ENCODE assay signal across 8 mouse cellular contexts in the genomic region with DNA sequence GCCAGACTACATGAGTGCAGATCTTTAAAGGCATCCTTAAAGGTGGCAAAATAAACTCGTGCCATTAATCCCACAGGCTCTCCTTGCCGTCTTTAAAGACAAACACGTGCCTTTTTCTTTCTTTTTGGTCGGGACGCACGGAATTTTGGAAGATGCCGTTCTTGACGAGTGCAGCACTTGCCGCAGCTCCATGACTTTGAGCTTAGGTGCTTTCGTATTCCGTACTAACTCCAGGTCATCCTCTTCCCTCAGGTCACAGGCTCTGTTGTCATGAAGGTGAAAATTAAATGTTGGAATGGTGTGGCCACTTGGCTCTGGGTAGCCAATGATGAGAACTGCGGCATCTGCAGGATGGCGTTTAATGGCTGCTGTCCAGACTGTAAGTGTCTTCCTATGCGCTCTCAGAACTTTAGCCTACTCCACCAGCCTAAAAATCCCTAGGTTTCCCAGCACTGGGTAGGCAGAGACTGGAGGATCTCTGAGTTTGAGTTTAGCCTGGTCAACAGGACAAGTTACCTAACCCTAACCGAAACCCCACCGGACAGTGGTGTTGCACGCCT. TPM values are rescaled to one million over a fixed set of nuclear protein-coding genes. Genes with fewer than 3 reads are reported as not detected.
DNase-seq lines count a peak whose midpoint lies in the region; ATAC-seq lines count a peak whose summit lies in the region.

No protein-coding gene starts in this region.

- H3K27ac ChIP-seq in forebrain, embryonic 11.5 days (ENCODE audit: low read depth, low read length) = peak overlapping the region; percentile 71; the same call in 1 of the 2 replicates
- H3K27ac ChIP-seq in liver, embryonic 12.5 days = peak overlapping the region; percentile 96

- 53% methylated on average over 17 of the region's 17 CpGs for WGBS in forebrain, embryonic 11.5 days
- 42% methylated on average over 17 of the region's 17 CpGs for WGBS in liver, embryonic 12.5 days (ENCODE audit: insufficient replicate concordance)

- peak overlapping the region; percentile 100 for H3K4me3 ChIP-seq in forebrain, embryonic 11.5 days (ENCODE audit: low read depth, low read length)
- peak overlapping the region; percentile 95 for H3K4me3 ChIP-seq in liver, embryonic 12.5 days

- 0 out of 2 replicates have a peak, but pooled peaks have one; percentile 14 for ATAC-seq in forebrain, embryonic 11.5 days (replicated peaks; ENCODE audit: low FRiP score)
- ATAC-seq in liver, embryonic 12.5 days = no peak

- H3K36me3 ChIP-seq in forebrain, embryonic 11.5 days (ENCODE audit: control insufficient read depth, insufficient read depth, low read length) = peaks cover 22% of the 10 kb centered on the region; the same call in 1 of the 2 replicates
- peaks cover 73% of the 10 kb centered on the region for H3K36me3 ChIP-seq in liver, embryonic 12.5 days

- no peaks in the 10 kb centered on the region for H3K27me3 ChIP-seq in forebrain, embryonic 11.5 days (ENCODE audit: control insufficient read depth, insufficient read depth, low read length)
- no peaks in the 10 kb centered on the region for H3K27me3 ChIP-seq in liver, embryonic 12.5 days (replicated peaks)

- peak overlapping the region; percentile 99 for H3K4me2 ChIP-seq in forebrain, embryonic 11.5 days (ENCODE audit: low read depth, low read length, severe bottlenecking)
- H3K4me2 ChIP-seq in liver, embryonic 12.5 days = peak overlapping the region; percentile 93

- DNase-seq in embryo, embryonic 9.5 days (ENCODE audit: extremely low spot score) = peak; percentile 12
- DNase-seq in embryo, embryonic 10 days (ENCODE audit: low spot score) = no peak
- peak; percentile 18 for DNase-seq in 3T3-L1 (ENCODE audit: low read depth, low spot score)
- no peak for DNase-seq in forebrain, embryonic 11.5 days (ENCODE audit: low spot score)
- DNase-seq in urinary bladder, postnatal 4 days (ENCODE audit: low spot score in 2 of 2) = no peak
- DNase-seq in adrenal gland, postnatal 4 days (ENCODE audit: low spot score in 2 of 2) = no peak
- DNase-seq in cerebellum, adult 18-20 months = no peak

- peak overlapping the region; percentile 75 for H3K9ac ChIP-seq in forebrain, embryonic 11.5 days (ENCODE audit: low read length)
- H3K9ac ChIP-seq in liver, embryonic 12.5 days = peak overlapping the region; percentile 80

- peaks cover 12% of the 10 kb centered on the region; the same call in 1 of the 2 replicates for H3K4me1 ChIP-seq in forebrain, embryonic 11.5 days (replicated peaks; ENCODE audit: control insufficient read depth, insufficient read depth, low read length)
- H3K4me1 ChIP-seq in liver, embryonic 12.5 days = peaks cover 78% of the 10 kb centered on the region

- H3K9me3 ChIP-seq in forebrain, embryonic 11.5 days (ENCODE audit: control insufficient read depth, low read length) = no peaks in the 10 kb centered on the region
- no peaks in the 10 kb centered on the region for H3K9me3 ChIP-seq in liver, embryonic 12.5 days (replicated peaks)

RNA-seq across cellular contexts. Expression of gene Anapc11, which starts 0.8 kb away (rescaled TPM):
- polyA plus RNA-seq in forebrain, embryonic 11.5 days (2014; fragmentation: Nextera tagmentation; extraction: Ambion mirVana) = 200 and 217 TPM in 2 replicates
- polyA plus RNA-seq in liver, embryonic 12.5 days (2016; fragmentation: Nextera tagmentation; extraction: Ambion mirVana) = 118 and 120 TPM in 2 replicates
- 10 to 100 TPM; 87.4 to 90.7 TPM for total RNA-seq in adrenal gland, postnatal 4 days (2021)

RNA-seq across cellular contexts. Expression of gene Alyref, which starts 0.9 kb away (rescaled TPM):
- polyA plus RNA-seq in forebrain, embryonic 11.5 days (2014; fragmentation: Nextera tagmentation; extraction: Ambion mirVana) = 808 and 816 TPM in 2 replicates
- 542 and 545 TPM in 2 replicates for polyA plus RNA-seq in liver, embryonic 12.5 days (2016; fragmentation: Nextera tagmentation; extraction: Ambion mirVana)
- total RNA-seq in adrenal gland, postnatal 4 days (2021) = 100 to 1,000 TPM; 136 to 169 TPM

RNA-seq across cellular contexts. Expression of gene Npb, which starts 9.2 kb away (rescaled TPM):
- polyA plus RNA-seq in forebrain, embryonic 11.5 days (2014; fragmentation: Nextera tagmentation; extraction: Ambion mirVana) = not detected in 2 replicates
- polyA plus RNA-seq in liver, embryonic 12.5 days (2016; fragmentation: Nextera tagmentation; extraction: Ambion mirVana) = 5.0 and 6.6 TPM in 2 replicates
- 1 to 10 TPM; 2.4 to 5.4 TPM for total RNA-seq in adrenal gland, postnatal 4 days (2021)

RNA-seq across cellular contexts. Expression of gene Arhgdia, which starts 17.6 kb away (rescaled TPM):
- polyA plus RNA-seq in forebrain, embryonic 11.5 days (2014; fragmentation: Nextera tagmentation; extraction: Ambion mirVana) = 621 and 667 TPM in 2 replicates
- 337 and 356 TPM in 2 replicates for polyA plus RNA-seq in liver, embryonic 12.5 days (2016; fragmentation: Nextera tagmentation; extraction: Ambion mirVana)
- total RNA-seq in adrenal gland, postnatal 4 days (2021) = 100 to 1,000 TPM; 321 to 354 TPM

RNA-seq across cellular contexts. Expression of gene Pcyt2, which starts 18.7 kb away (rescaled TPM):
- polyA plus RNA-seq in forebrain, embryonic 11.5 days (2014; fragmentation: Nextera tagmentation; extraction: Ambion mirVana) = 126 and 134 TPM in 2 replicates
- polyA plus RNA-seq in liver, embryonic 12.5 days (2016; fragmentation: Nextera tagmentation; extraction: Ambion mirVana) = 135 and 142 TPM in 2 replicates
- total RNA-seq in adrenal gland, postnatal 4 days (2021) = 100 to 1,000 TPM; 135 to 144 TPM

Comparison
In these comparisons a context has a peak if more than half of its experiments do, and no peak if none do; other contexts are left out.
1. DNase-seq: peak in embryo, embryonic 9.5 days (single experiment) and 3T3-L1 (single experiment); none in embryo, embryonic 10 days (single experiment), forebrain, embryonic 11.5 days (single experiment), urinary bladder, postnatal 4 days (0 of 2), adrenal gland, postnatal 4 days (0 of 2) and cerebellum, adult 18-20 months (0 of 2).